Comparison of ENCODE assay signal across 9 mouse cellular contexts in genomic region chr11:29546762-29547161, GRCm38 (mm10). TPM values are rescaled to one million over a fixed set of nuclear protein-coding genes. Genes with fewer than 3 reads are reported as not detected.
DNase-seq lines count a peak whose midpoint lies in the region; ATAC-seq and TF ChIP-seq lines count a peak whose summit lies in the region.
"Had no signal": no experiment of that assay in that cellular context is flagged by ENCODE, and none has a peak within 500 bp of the region (broad histone marks: within the 10 kb centered on the region; RNA-seq: fewer than 3 reads in every experiment).

No protein-coding gene starts in this region.

- peak overlapping the region; percentile 86 for H3K4me3 ChIP-seq in heart, embryonic 12.5 days
- H3K4me3 ChIP-seq in E14TG2a.4 (replicated peaks; ENCODE audit: low read length) = peak overlapping the region; percentile 98
- H3K4me3 ChIP-seq in forebrain, embryonic 16.5 days (replicated peaks; ENCODE audit: low read length) = peak overlapping the region; percentile 74
- H3K4me3 ChIP-seq in liver, embryonic 16.5 days (ENCODE audit: low read depth, low read length) = peak overlapping the region; percentile 91

- peak overlapping the region; percentile 27; the same call in 1 of the 2 replicates for H3K27ac ChIP-seq in heart, embryonic 12.5 days (ENCODE audit: poor library complexity, severe bottlenecking)
- no peak overlapping the region for H3K27ac ChIP-seq in forebrain, embryonic 16.5 days (ENCODE audit: low read length)
- peak overlapping the region; percentile 45 for H3K27ac ChIP-seq in liver, embryonic 16.5 days (ENCODE audit: low read length)

- TF ChIP-seq CTCF in E14TG2a.4 (conservative IDR thresholded peaks at IDR 0.05; ENCODE audit: low read length) = no peak

- H3K9me3 ChIP-seq in heart, embryonic 12.5 days (replicated peaks) = no peaks in the 10 kb centered on the region
- H3K9me3 ChIP-seq in E14TG2a.4 (ENCODE audit: low read length) = no peaks in the 10 kb centered on the region
- H3K9me3 ChIP-seq in forebrain, embryonic 16.5 days (ENCODE audit: control insufficient read depth, low read length) = no peaks in the 10 kb centered on the region
- no peaks in the 10 kb centered on the region for H3K9me3 ChIP-seq in liver, embryonic 16.5 days (replicated peaks; ENCODE audit: control insufficient read depth, low read length)

- peak overlapping the region; percentile 87 for H3K9ac ChIP-seq in heart, embryonic 12.5 days
- H3K9ac ChIP-seq in forebrain, embryonic 16.5 days (replicated peaks; ENCODE audit: low read depth, low read length) = peak overlapping the region; percentile 85; the same call in 1 of the 2 replicates
- H3K9ac ChIP-seq in liver, embryonic 16.5 days (ENCODE audit: low read depth, low read length) = peak overlapping the region; percentile 87

- ATAC-seq in heart, embryonic 12.5 days (ENCODE audit: insufficient number of reproducible peaks, low FRiP score) = no peak
- no peak for ATAC-seq in forebrain, embryonic 16.5 days
- ATAC-seq in liver, embryonic 16.5 days (ENCODE audit: low read depth) = no peak

- 14% methylated on average over 2 of the region's 2 CpGs for WGBS in heart, embryonic 12.5 days
- 26% methylated on average over 2 of the region's 2 CpGs for WGBS in forebrain, embryonic 16.5 days
- 7% methylated on average over 2 of the region's 2 CpGs for WGBS in liver, embryonic 16.5 days (ENCODE audit: insufficient replicate concordance)

- H3K4me1 ChIP-seq in heart, embryonic 12.5 days (replicated peaks) = peaks cover 14% of the 10 kb centered on the region
- H3K4me1 ChIP-seq in E14TG2a.4 (replicated peaks; ENCODE audit: low read depth, low read length) = peaks cover 31% of the 10 kb centered on the region
- H3K4me1 ChIP-seq in forebrain, embryonic 16.5 days (replicated peaks; ENCODE audit: control insufficient read depth, insufficient read depth, low read length) = peaks cover 12% of the 10 kb centered on the region
- H3K4me1 ChIP-seq in liver, embryonic 16.5 days (ENCODE audit: control insufficient read depth, low read depth, low read length) = peaks cover 16% of the 10 kb centered on the region

- peak overlapping the region; percentile 82 for H3K4me2 ChIP-seq in heart, embryonic 12.5 days
- H3K4me2 ChIP-seq in forebrain, embryonic 16.5 days (ENCODE audit: low read length) = peak overlapping the region; percentile 67
- H3K4me2 ChIP-seq in liver, embryonic 16.5 days (ENCODE audit: low read depth, low read length) = peak overlapping the region; percentile 70

- H3K27me3 ChIP-seq in heart, embryonic 12.5 days (replicated peaks) = no peaks in the 10 kb centered on the region
- no peaks in the 10 kb centered on the region for H3K27me3 ChIP-seq in E14TG2a.4 (ENCODE audit: insufficient read depth, low read length)
- H3K27me3 ChIP-seq in forebrain, embryonic 16.5 days (replicated peaks; ENCODE audit: control insufficient read depth, insufficient read depth, low read length) = no peaks in the 10 kb centered on the region
- no peaks in the 10 kb centered on the region for H3K27me3 ChIP-seq in liver, embryonic 16.5 days (ENCODE audit: control insufficient read depth, insufficient read depth, low read depth, low read length)

- DNase-seq in heart, postnatal 4 days = no peak
- no peak for DNase-seq in left cerebral cortex, adult 11 months (ENCODE audit: low spot score)
- DNase-seq in frontal cortex, postnatal 14 days (ENCODE audit: low spot score in 2 of 2) = no peak
- DNase-seq in right cerebral cortex, postnatal 14 days = no peak
- DNase-seq: thymus, postnatal 36 days had no signal

- peaks cover 40% of the 10 kb centered on the region for H3K36me3 ChIP-seq in heart, embryonic 12.5 days
- peaks cover 55% of the 10 kb centered on the region for H3K36me3 ChIP-seq in E14TG2a.4 (ENCODE audit: insufficient read depth, low read length)
- peaks cover 14% of the 10 kb centered on the region for H3K36me3 ChIP-seq in forebrain, embryonic 16.5 days (ENCODE audit: control insufficient read depth, insufficient read depth)
- peaks cover 25% of the 10 kb centered on the region for H3K36me3 ChIP-seq in liver, embryonic 16.5 days (ENCODE audit: control insufficient read depth, insufficient read depth)

RNA-seq across cellular contexts. Expression of gene Clhc1, which starts 1.0 kb away (rescaled TPM):
- polyA plus RNA-seq in heart, embryonic 12.5 days (2016; fragmentation: Nextera tagmentation; extraction: Ambion mirVana) = 0.10 and 0.49 TPM in 2 replicates
- total RNA-seq in heart, postnatal 4 days (2021) = under 1 TPM in 1 of 2 experiments, not detected in 1; 0.18 TPM
- polyA plus RNA-seq in forebrain, embryonic 16.5 days (2015; fragmentation: Nextera tagmentation; extraction: Ambion mirVana) = 0.63 TPM in 1 of 2 replicates, not detected in the other
- 0.21 TPM in 1 of 2 replicates, not detected in the other for polyA plus RNA-seq in liver, embryonic 16.5 days (2015; fragmentation: Nextera tagmentation; extraction: Ambion mirVana)

RNA-seq across cellular contexts. Expression of gene Rps27a, which starts 1.1 kb away (rescaled TPM):
- polyA plus RNA-seq in heart, embryonic 12.5 days (2016; fragmentation: Nextera tagmentation; extraction: Ambion mirVana) = 676 and 709 TPM in 2 replicates
- total RNA-seq in heart, postnatal 4 days (2021) = 100 to 1,000 TPM; 749 to 777 TPM
- 551 and 604 TPM in 2 replicates for polyA plus RNA-seq in forebrain, embryonic 16.5 days (2015; fragmentation: Nextera tagmentation; extraction: Ambion mirVana)
- polyA plus RNA-seq in liver, embryonic 16.5 days (2015; fragmentation: Nextera tagmentation; extraction: Ambion mirVana) = 535 and 592 TPM in 2 replicates

RNA-seq across cellular contexts. Expression of gene Mtif2, which starts 20.6 kb away (rescaled TPM):
- polyA plus RNA-seq in heart, embryonic 12.5 days (2016; fragmentation: Nextera tagmentation; extraction: Ambion mirVana) = 39.4 and 40.8 TPM in 2 replicates
- total RNA-seq in heart, postnatal 4 days (2021) = 10 to 100 TPM; 43.4 to 49.4 TPM
- polyA plus RNA-seq in forebrain, embryonic 16.5 days (2015; fragmentation: Nextera tagmentation; extraction: Ambion mirVana) = 55.4 and 65.8 TPM in 2 replicates
- 20.4 and 20.6 TPM in 2 replicates for polyA plus RNA-seq in liver, embryonic 16.5 days (2015; fragmentation: Nextera tagmentation; extraction: Ambion mirVana)

RNA-seq across cellular contexts. Expression of gene Prorsd1, which starts 31.9 kb away (rescaled TPM):
- 22.9 and 23.5 TPM in 2 replicates for polyA plus RNA-seq in heart, embryonic 12.5 days (2016; fragmentation: Nextera tagmentation; extraction: Ambion mirVana)
- total RNA-seq in heart, postnatal 4 days (2021) = 10 to 100 TPM; 14.2 to 17.7 TPM
- polyA plus RNA-seq in forebrain, embryonic 16.5 days (2015; fragmentation: Nextera tagmentation; extraction: Ambion mirVana) = 6.4 and 9.4 TPM in 2 replicates
- polyA plus RNA-seq in liver, embryonic 16.5 days (2015; fragmentation: Nextera tagmentation; extraction: Ambion mirVana) = 17.1 and 19.9 TPM in 2 replicates
